13 mouse cellular contexts compared by ENCODE assay signal in genomic region chr19:36119783-36120471, GRCm38 (mm10). TPM values are rescaled to one million over a fixed set of nuclear protein-coding genes. Genes with fewer than 3 reads are reported as not detected.
A peak's percentile ranks its signal among the peaks of the same experiment; 100 is the strongest.
DNase-seq lines count a peak whose midpoint lies in the region; ATAC-seq lines count a peak whose summit lies in the region.
"Had no signal": no experiment of that assay in that cellular context is flagged by ENCODE, and none has a peak within 500 bp of the region (broad histone marks: within the 10 kb centered on the region; RNA-seq: fewer than 3 reads in every experiment).

Ankrd1 (minus strand) TSS chr19:36120099.

- peaks cover 10% of the 10 kb centered on the region; the same call in 1 of the 2 replicates for H3K4me1 ChIP-seq in megakaryocyte, embryonic 14.5 days
- H3K4me1 ChIP-seq: limb, embryonic 12.5 days had no signal

- DNase-seq in heart, adult 18-20 months: peak; percentile 49 to 70
- DNase-seq in heart, postnatal 14 days: peak; percentile 27 to 57
- DNase-seq in layer of hippocampus, postnatal 25 days (ENCODE audit: extremely low spot score in 1 of 2, low spot score in 1 of 2): no peak
- no peak for DNase-seq in adrenal gland, postnatal 25 days
- DNase-seq in left cerebral cortex, adult 11 months (ENCODE audit: low spot score): no peak
- DNase-seq: layer of hippocampus, adult 9-11 months; thymus, postnatal 14 days had no signal

- peak within 1 kb of the TSS; percentile 7 for H3K4me3 ChIP-seq in megakaryocyte, embryonic 14.5 days (replicated peaks)
- H3K4me3 ChIP-seq: limb, embryonic 12.5 days had no signal

- ATAC-seq in megakaryocyte, adult 5-6 weeks (ENCODE audit: poor library complexity, severe bottlenecking): no peak
- ATAC-seq: activated CD4-positive, CD25-positive, alpha-beta regulatory T cell, adult 4 months had no signal

- intact Hi-C loops in heart, postnatal 14 days (cut with DNase I): loop anchor here (5.0 kb wide), 1 partner anchor 147 kb away; no protein-coding TSS in a partner anchor

- peaks cover 3% of the 10 kb centered on the region for H3K36me3 ChIP-seq in megakaryocyte, embryonic 14.5 days (replicated peaks; ENCODE audit: low read length)
- H3K36me3 ChIP-seq: limb, embryonic 12.5 days had no signal

- peaks cover 17% of the 10 kb centered on the region for H3K27me3 ChIP-seq in megakaryocyte, embryonic 14.5 days (replicated peaks)

- peaks cover 35% of the 10 kb centered on the region for H3K9me3 ChIP-seq in megakaryocyte, embryonic 14.5 days

RNA-seq across cellular contexts. Expression of gene Ankrd1, which starts in this region (rescaled TPM):
- not detected in 2 replicates for polyA plus RNA-seq in megakaryocyte, embryonic 14.5 days (2012; ENCODE audit: insufficient read depth, low replicate concordance)
- not detected in 2 replicates for total RNA-seq in megakaryocyte, adult 5-6 weeks (2015)
- not detected in 2 replicates for total RNA-seq in megakaryocyte, adult 5-6 weeks (2017)
- total RNA-seq in heart, adult 18-20 months (2021): 100 to 1,000 TPM; 603 to 858 TPM
- total RNA-seq in heart, postnatal 14 days (2021): 100 to 1,000 TPM; 169 to 276 TPM
- total RNA-seq in layer of hippocampus, postnatal 25 days (2021): not detected
- not detected in 2 replicates for total RNA-seq in adrenal gland, postnatal 25 days (2021)
- total RNA-seq: common myeloid progenitor, adult 5-6 weeks had no signal
- polyA plus RNA-seq: activated CD4-positive, CD25-positive, alpha-beta regulatory T cell, adult 4 months; intestine, embryonic 14.5 days had no signal

Comparison
In these comparisons a context has a peak if more than half of its experiments do, and no peak if none do; other contexts are left out.
1. RNA of gene Ankrd1 (total RNA-seq): 603 to 858 TPM in heart, adult 18-20 months and 169 to 276 TPM in heart, postnatal 14 days; not detected in layer of hippocampus, postnatal 25 days, not detected in adrenal gland, postnatal 25 days and not detected in megakaryocyte, adult 5-6 weeks; every median in the first group is over 100 times any median in the second.
2. DNase-seq: peak in heart, adult 18-20 months (2 of 2) and heart, postnatal 14 days (2 of 2); none in layer of hippocampus, postnatal 25 days (0 of 2), adrenal gland, postnatal 25 days (single experiment) and left cerebral cortex, adult 11 months (single experiment).